Mouse (Mus musculus) heart, embryonic 16.5 days (tissue): ENCODE data around the gene Fam98c. TPM values are rescaled to one million over a fixed set of nuclear protein-coding genes. Genes with fewer than 3 reads are reported as not detected.

ENCODE experiments used
- ATAC-seq: fragments of 200-750 bp; cut with Nextera tagmentation; replicated peaks from 2 replicates; pipeline ENCODE4 v1.8.0; 2017; ENCODE audit warnings: moderate number of reproducible peaks; ENCODE audit not compliant: insufficient read depth, low FRiP score; ENCODE audit errors: extremely low read depth
- H3K27ac ChIP-seq: fragments of 300-500 bp; sonication (generic); 2 replicates; pipeline ENCODE4 v1.5.1; 2014; ENCODE audit warnings: mild to moderate bottlenecking, low read length, control low read depth, moderate library complexity
- H3K27me3 ChIP-seq: fragments of 300-500 bp; sonication (generic); 2 replicates; pipeline ENCODE4 v1.6.1; 2014; ENCODE audit warnings: low read length, mixed read lengths; ENCODE audit not compliant: control insufficient read depth, insufficient read depth
- H3K36me3 ChIP-seq: fragments of 300-500 bp; sonication (generic); 2 replicates; pipeline ENCODE4 v1.6.1; 2014; ENCODE audit not compliant: control insufficient read depth, insufficient read depth
- H3K4me1 ChIP-seq: fragments of 300-500 bp; sonication (generic); 2 replicates; pipeline ENCODE4 v1.6.1; 2014; ENCODE audit warnings: low read length, mixed read lengths; ENCODE audit not compliant: control insufficient read depth, insufficient read depth
- H3K4me2 ChIP-seq: fragments of 300-500 bp; sonication (generic); 2 replicates; pipeline ENCODE4 v1.6.1; 2014; ENCODE audit warnings: low read depth, mild to moderate bottlenecking, control low read depth, low read length
- H3K4me3 ChIP-seq: fragments of 300-500 bp; sonication (generic); 2 replicates; pipeline ENCODE4 v1.5.1; 2014; ENCODE audit warnings: mild to moderate bottlenecking, control low read depth, low read length
- H3K9ac ChIP-seq: fragments of 300-500 bp; sonication (generic); 2 replicates; pipeline ENCODE4 v1.6.1; 2014; ENCODE audit warnings: low read length, control low read depth
- H3K9me3 ChIP-seq: fragments of 300-500 bp; sonication (generic); replicated peaks from 2 replicates; pipeline ENCODE4 v1.6.1; 2016; ENCODE audit warnings: low read length; ENCODE audit not compliant: control insufficient read depth
- WGBS: fragments of 180-500 bp; shearing (Covaris S2); extraction: QIAGEN DNeasy Blood & Tissue Kit; methylation state at CpG from one replicate; pipeline ENCODE4 v1.1.7; 2014; 5-methylcytosine and 5-hydroxymethylcytosine counted together
- polyA plus RNA-seq: library from polyadenylated mRNA; unstranded; fragments of >200 nt; fragmentation: Nextera tagmentation; extraction: Ambion mirVana; gene quantifications from 2 replicates; pipeline ENCODE4 v1.2.1, GENCODE M21; 2015

The Fam98c gene
- polyA plus RNA-seq, 1 experiment from 2014 or later, result 18.8 TPM

GRCm38 (mm10) chr7:29123531-29124358 is 32.3 kb downstream of the Fam98c start:
- H3K36me3 ChIP-seq, result no peaks in the 10 kb centered on the region
- H3K4me2 ChIP-seq, result no peak overlapping the region
- no peak overlapping the region for H3K27ac ChIP-seq
- peaks cover 5% of the 10 kb centered on the region; the same call in 1 of the 2 replicates for H3K27me3 ChIP-seq
- no peak overlapping the region for H3K4me3 ChIP-seq
- peaks cover 6% of the 10 kb centered on the region; the same call in 1 of the 2 replicates for H3K4me1 ChIP-seq
- WGBS, result 43% methylated on average over 5 of the region's 5 CpGs
- H3K9ac ChIP-seq, result no peak overlapping the region
- no peaks in the 10 kb centered on the region for H3K9me3 ChIP-seq
- ATAC-seq, result no peak

GRCm38 (mm10) chr7:29122821-29123220 is 33.2 kb downstream of the Fam98c start:
- Histone ChIP-seq H3K4me3 (no peak overlapping the region), H3K4me2 (no peak overlapping the region), H3K4me1 (peaks cover 6% of the 10 kb centered on the region; the same call in 1 of the 2 replicates), H3K27me3 (peaks cover 8% of the 10 kb centered on the region; the same call in 1 of the 2 replicates), H3K9me3 (no peaks in the 10 kb centered on the region), H3K36me3 (no peaks in the 10 kb centered on the region), H3K27ac (no peak overlapping the region), H3K9ac (no peak overlapping the region)
- no peak for ATAC-seq
- 86% methylated on average over 9 of the region's 9 CpGs for WGBS

- WGBS, result 68% methylated on average over 1 of the region's 1 CpGs
- Histone ChIP-seq H3K9ac (no peak overlapping the region), H3K9me3 (no peaks in the 10 kb centered on the region)
Observed at GRCm38 (mm10) chr7:29119526-29119925, 36.5 kb downstream of the Fam98c start.

GRCm38 (mm10) chr7:29118142-29118851 is 37.7 kb downstream of the Fam98c start:
- Histone ChIP-seq H3K4me2 (no peak overlapping the region), H3K27me3 (0 out of 2 replicates have a peak, but pooled peaks cover 4% of the 10 kb centered on the region), H3K9ac (no peak overlapping the region), H3K27ac (no peak overlapping the region), H3K9me3 (no peaks in the 10 kb centered on the region), H3K4me1 (no peaks in the 10 kb centered on the region), H3K4me3 (no peak overlapping the region), H3K36me3 (no peaks in the 10 kb centered on the region)
- no peak for ATAC-seq
- WGBS, result 18% methylated on average over 18 of the region's 18 CpGs

More at GRCm38 (mm10) chr7:29119526-29119925, 36.5 kb downstream of the Fam98c start:
- no peak overlapping the region for H3K4me3 ChIP-seq
- ATAC-seq, result no peak
- no peak overlapping the region for H3K4me2 ChIP-seq
- no peak overlapping the region for H3K27ac ChIP-seq
- H3K36me3 ChIP-seq, result no peaks in the 10 kb centered on the region
- H3K27me3 ChIP-seq, result peaks cover 9% of the 10 kb centered on the region; the same call in 1 of the 2 replicates
- 0 out of 2 replicates have a peak, but pooled peaks cover 2% of the 10 kb centered on the region for H3K4me1 ChIP-seq

- Histone ChIP-seq H3K9ac (no peak overlapping the region), H3K36me3 (no peaks in the 10 kb centered on the region), H3K4me1 (no peaks in the 10 kb centered on the region), H3K27me3 (no peaks in the 10 kb centered on the region), H3K9me3 (no peaks in the 10 kb centered on the region), H3K4me3 (peak overlapping the region; percentile 17; the same call in 1 of the 2 replicates), H3K4me2 (peak overlapping the region; percentile 46), H3K27ac (no peak overlapping the region)
- whole genome bisulfite sequencing, result 28% methylated on average over 38 of the region's 38 CpGs
- ATAC-seq, result no peak
Observed at GRCm38 (mm10) chr7:29108992-29109955, 46.8 kb downstream of the Fam98c start.

Other genes starting within 250 kb of the Fam98c start
- 260 and 301 TPM in 2 replicates for gene Actn4, start 193.9 kb downstream of the Fam98c start, polyA plus RNA-seq
- 262 and 283 TPM in 2 replicates for gene Eif3k, start 174.4 kb downstream of the Fam98c start, polyA plus RNA-seq
- 6.0 and 12.2 TPM in 2 replicates for gene Map4k1, start 174.2 kb downstream of the Fam98c start, polyA plus RNA-seq
- gene Ryr1, start 31.1 kb downstream of the Fam98c start, polyA plus RNA-seq, result 0.22 and 0.29 TPM in 2 replicates
- 0.38 and 0.81 TPM in 2 replicates for gene Rasgrp4, start 21.4 kb downstream of the Fam98c start, polyA plus RNA-seq
- gene Ggn, start 14.0 kb upstream of the Fam98c start, polyA plus RNA-seq, result 0.14 and 0.59 TPM in 2 replicates
- 1.2 and 2.0 TPM in 2 replicates for gene Spred3, start 14.2 kb upstream of the Fam98c start, polyA plus RNA-seq
- gene Psmd8, start 24.5 kb upstream of the Fam98c start, polyA plus RNA-seq, result 218 and 225 TPM in 2 replicates
- 0.09 and 0.45 TPM in 2 replicates for gene Catsperg1, start 57.8 kb upstream of the Fam98c start, polyA plus RNA-seq
- gene Kcnk6, start 76.3 kb upstream of the Fam98c start, polyA plus RNA-seq, result 2.1 TPM in 2 replicates
- 116 and 125 TPM in 2 replicates for gene Yif1b, start 82.1 kb upstream of the Fam98c start, polyA plus RNA-seq
- gene 2200002D01Rik, start 92.2 kb upstream of the Fam98c start, polyA plus RNA-seq, result 7.6 and 10.3 TPM in 2 replicates
- gene Spint2, start 125.7 kb upstream of the Fam98c start, polyA plus RNA-seq, result 114 and 116 TPM in 2 replicates
- gene Ppp1r14a, start 133.1 kb upstream of the Fam98c start, polyA plus RNA-seq, result 14.2 and 25.4 TPM in 2 replicates
- gene Dpf1, start 147.7 kb upstream of the Fam98c start, polyA plus RNA-seq, result 2.0 and 3.0 TPM in 2 replicates